Mouse (Mus musculus): ENCODE measurements at regions not wholly inside any gene's neighbourhood (a gene's known extent, or its start where the extent isn't known, plus 50 kb on each side); places are given as distances from the start of the nearest gene placed in this dataset.

DNA sequence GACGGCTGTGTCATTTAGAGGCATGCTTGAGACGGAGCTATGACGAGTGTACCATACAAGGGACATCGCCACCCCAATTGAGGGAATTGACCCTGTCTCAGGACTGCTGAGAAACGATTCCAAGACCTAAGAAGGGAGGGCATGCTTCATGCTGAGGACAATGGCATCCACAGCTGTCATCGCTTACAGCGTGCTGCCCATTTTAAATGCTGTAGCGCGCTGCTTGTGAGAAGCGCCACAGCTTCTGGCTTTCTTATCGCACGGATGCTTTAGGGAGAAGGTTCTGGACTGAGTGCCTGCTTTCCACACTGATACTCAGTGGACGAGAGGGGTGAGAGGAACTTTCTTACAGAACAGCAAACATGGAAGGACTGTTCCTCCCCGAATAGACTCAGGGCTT lies 357.8 kb upstream of the Arglu1 start:
- no peak for DNase-seq (ENCODE audit: low spot score in 2 of 2)

DNA sequence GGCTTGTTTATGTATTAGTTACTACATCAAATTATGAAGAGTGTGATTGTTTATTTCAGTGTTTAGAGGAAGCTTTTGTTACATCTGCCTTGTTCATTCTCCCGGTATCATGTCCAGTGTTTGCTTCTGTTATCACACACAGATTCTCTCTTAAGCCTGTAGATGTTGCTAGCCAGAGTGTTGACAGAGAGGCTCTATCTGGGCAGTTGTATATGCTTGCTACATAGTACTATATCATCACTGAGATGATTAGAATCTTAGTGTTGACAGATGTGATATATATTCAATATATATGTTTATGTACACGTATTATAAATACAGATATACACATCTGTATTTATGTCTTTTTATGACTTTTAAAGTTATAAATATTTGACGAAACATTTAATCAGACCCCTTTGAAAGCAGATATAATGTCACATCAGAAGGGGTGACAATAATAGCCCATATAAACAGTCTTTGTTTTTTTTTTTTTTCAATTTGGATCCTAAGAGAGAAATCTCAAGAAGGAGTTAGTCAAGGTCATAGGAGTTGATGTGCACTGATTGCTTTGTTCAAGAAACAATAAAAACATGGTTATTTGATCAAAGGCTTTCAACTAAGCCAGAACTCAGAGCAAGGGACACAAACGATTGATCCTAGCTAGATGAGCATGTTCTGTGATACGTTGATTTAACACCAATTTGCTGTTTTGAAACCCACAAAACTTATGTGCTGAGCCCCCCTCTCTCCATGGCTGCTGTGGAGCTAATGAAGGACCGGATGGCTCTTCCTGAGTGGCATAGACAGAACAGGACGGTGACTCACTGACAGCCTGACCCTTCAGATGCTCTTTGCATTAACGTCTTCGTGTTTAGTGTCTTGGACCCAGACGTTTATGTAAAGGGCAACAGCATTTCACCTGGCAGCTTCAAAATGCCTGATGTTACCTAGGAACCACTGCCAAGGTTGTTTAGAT lies 352.8 kb upstream of the Arglu1 start:
- DNase-seq (ENCODE audit: low spot score in 2 of 2): no peak

DNA sequence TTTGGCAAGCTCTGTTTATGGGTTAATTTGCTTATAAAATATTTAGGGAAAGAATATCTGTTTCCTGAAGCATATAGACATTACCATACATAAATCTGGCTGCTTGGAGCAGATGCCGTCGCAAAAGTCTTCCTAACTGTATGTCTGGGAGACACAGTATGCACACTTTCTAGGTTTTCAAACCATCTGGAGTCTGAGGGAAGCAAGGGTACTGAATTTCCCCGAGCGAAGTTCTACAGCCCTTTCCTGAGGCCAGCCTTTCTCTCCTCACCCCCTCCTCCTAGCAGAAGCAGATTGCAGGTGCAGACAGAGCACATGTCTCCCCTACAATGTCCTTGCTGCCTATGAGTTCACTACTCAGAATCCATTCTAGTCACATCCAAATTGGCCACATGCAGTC lies 338.8 kb upstream of the Arglu1 start:
- no peak for DNase-seq (ENCODE audit: low spot score in 2 of 2)

DNA sequence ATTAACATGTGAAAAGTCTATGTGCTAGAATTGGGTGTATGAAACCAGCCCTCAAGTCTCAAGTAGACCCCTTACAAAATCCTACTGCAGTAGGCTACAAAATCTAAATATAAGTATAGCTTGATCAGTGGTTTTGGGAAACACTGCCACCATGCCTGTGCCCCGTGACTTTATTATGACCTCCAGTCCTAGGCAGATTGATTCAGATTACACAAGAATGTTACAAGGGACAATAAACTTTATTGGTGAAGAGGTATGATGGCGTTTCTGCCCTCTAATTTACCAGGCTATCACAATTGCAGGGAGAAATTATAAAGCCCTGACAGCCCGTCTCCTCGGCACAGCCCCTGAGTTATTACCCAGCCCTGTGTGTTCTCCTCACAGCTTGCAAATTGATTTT lies 337.4 kb upstream of the Arglu1 start:
- DNase-seq (ENCODE audit: low spot score in 2 of 2): no peak

DNA sequence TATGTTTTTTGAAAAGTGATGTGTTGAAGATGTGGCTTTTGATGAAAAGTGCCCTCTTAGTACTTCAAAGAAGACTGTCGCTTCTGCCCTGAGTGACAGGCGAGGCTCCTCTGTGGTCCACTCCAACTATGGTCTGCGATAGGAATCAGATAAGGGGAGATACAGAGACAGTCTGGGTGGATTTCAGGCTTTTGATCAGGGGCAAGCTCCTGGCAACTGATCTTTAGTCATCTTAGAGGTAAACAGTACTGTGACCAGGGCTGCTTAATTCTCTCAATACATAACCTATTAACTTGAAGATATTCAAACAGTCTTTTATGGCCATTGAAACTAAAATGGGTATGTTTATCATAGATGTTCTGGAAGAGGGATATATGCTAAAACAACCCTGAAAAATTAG lies 335.6 kb upstream of the Arglu1 start:
- DNase-seq (ENCODE audit: low spot score in 2 of 2): no peak

DNA sequence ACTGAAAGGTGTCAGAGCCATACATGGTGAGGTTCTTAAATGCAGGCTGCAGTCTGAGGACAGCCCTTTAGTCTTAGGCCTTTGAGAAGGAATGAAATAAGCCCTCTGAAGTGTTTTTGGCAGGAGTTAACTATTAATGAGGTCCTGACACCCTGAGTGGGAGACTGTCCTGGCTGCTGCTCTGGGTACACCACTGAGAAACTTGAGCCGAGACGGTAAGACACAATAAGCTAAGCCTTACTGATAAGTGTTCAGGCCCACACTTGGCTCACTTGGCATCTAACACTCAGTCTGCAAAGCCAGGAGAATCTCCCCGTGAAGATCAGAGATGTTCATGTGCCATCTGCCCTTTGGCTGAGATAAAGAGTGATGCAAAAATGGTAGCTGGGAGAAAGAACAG lies 335.1 kb upstream of the Arglu1 start:
- DNase-seq (ENCODE audit: low spot score in 2 of 2): no peak

DNA sequence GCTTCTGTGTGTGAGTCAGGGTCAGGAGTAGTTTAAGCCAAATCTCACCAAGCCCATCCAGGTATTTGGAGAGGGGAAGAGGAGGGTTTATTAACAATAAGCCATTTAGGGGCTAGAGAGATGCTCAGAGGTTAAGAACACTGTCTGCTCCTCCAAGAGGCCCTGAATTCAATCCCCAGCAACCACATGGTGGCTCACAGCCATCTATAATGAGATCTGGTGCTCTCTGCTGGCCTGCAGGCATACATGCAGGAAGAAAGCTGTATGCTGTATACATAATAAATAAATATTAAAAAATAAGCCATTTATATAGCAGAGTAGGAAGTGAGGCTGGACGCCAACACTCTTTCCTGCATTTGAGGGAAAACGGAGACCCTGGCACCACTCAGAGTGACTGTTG lies 330.4 kb upstream of the Arglu1 start:
- DNase-seq (ENCODE audit: low spot score in 2 of 2): no peak

DNA sequence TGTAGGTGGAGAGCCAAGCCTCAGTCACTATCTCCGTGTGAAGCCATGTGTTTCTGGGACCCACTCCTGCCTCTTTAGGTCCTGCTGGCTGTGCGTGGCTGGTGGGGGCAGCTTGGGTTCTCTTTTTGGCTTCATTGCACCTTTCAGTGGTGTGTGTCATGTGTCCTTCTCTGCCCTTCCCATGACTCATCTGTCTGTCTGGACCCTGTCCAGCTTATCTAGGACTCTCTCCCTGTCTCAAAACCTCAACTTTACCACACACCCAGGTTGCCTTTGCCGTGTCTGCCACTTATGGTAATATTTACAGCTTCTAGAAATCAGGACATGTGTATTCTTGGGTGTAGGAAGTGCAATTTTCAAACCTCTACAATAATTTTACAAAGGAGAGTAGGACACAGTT lies 329.9 kb upstream of the Arglu1 start:
- DNase-seq (ENCODE audit: low spot score in 2 of 2): no peak

DNA sequence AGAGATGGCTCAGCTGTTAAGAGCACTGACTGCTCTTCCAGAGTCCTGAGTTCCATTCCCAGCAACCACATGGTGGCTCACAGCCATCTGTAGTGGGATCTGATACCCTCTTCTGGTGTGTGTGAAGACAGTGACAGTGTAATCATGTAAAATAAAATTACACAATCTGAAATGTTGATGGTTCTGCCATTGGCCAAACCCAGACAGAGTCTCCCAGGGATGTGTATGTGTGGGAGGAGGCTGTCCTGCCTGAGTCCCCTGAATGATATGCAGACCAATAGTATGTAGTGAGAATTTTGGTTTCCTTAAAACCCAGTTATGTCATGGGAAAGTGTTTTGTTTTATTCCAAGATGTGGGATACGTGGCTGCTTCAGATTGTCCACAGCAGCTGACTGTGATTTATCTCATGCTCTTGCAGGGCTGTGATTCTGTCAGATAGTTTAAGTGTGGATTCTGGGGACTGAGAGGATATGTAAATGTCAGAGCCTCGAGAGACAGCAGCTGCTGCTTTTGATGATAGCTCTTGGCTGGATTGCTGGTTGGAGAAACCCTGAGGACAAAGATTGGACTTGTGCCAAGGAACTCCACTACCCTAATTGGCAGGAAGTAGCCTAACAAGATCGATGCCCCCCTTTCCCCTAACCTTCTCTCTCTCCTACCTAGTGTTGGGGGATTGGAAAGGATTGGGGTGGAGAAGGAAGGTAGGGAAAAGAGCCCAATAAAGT lies 321.6 kb upstream of the Arglu1 start:
- no peak for DNase-seq (ENCODE audit: low spot score in 2 of 2)

DNA sequence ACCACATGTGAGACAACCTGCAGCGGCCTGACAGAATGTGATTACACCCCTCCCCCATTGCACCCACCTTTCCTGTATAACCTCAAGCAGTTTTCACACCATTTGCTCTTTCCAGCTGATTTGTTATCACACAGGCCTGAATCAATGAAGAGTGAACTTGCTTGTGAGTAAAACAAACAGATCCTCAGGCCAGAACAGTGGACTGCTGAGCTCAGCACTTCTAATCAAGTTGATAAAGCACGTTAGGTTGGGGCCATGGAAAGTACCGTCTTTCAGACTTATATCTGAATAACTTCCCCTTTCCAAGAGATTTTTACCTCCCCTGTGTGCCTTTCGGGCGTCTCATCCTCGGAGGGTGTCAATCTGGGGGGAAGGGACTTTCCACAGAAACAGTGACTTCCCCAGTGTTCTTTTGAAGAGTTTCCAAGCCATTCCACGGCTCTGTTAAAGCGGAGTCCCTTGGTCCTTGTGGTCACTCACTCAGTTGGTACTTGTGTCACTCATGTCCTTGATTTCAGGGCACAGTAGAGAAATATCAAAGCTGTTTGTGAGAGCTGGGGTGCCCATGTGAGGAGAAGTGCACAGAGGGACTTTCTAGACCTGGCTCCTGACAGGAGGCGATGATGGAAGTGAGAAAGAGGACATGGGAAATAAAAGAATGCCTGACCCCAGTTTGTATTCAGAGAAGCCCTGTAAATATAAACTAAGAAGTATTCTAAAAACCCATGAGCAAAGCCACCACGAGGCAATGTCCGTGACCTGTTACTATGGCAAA lies 317.9 kb upstream of the Arglu1 start:
- DNase-seq (ENCODE audit: low spot score in 2 of 2): no peak

DNA sequence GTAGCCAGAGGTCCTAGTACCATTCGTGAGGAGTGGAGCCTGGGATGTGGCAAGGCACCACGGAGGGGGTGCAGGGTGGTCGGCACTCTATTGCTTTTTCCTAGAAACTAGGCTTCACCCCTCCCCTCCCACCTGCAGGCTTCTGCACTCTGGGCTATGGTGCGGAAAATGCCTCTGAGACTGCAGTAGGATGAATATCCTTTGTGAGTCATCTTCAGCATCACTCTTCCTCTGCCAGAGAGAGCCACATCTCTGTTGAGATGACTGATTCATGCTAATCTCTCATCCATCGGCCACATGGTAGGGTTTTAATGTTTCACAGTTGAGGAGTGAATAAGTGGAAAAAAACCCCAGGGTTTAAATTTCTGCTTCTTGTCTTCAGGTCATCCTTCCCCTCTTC lies 309.6 kb upstream of the Arglu1 start:
- no peak for DNase-seq (ENCODE audit: low spot score in 2 of 2)

DNA sequence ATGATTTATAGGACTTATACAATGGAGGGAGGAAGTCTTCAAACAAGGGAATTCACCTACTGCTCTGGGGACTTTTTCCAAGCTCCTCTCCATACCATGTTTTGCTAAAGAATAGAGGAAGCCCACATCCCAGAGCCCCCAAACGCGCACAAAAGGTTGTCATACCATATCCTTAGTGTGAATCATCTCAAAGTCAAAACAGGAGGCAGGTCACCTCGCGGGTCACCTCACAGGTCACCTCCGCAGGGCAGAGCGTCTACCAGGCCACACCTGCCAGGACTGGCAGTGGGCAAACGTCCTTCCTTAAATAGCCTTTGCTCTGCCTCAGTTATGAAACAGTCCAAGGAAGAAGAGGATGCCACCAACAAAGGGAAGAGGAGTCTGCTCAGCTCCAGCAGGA lies 307.3 kb upstream of the Arglu1 start:
- no peak for DNase-seq (ENCODE audit: low spot score in 2 of 2)

DNA sequence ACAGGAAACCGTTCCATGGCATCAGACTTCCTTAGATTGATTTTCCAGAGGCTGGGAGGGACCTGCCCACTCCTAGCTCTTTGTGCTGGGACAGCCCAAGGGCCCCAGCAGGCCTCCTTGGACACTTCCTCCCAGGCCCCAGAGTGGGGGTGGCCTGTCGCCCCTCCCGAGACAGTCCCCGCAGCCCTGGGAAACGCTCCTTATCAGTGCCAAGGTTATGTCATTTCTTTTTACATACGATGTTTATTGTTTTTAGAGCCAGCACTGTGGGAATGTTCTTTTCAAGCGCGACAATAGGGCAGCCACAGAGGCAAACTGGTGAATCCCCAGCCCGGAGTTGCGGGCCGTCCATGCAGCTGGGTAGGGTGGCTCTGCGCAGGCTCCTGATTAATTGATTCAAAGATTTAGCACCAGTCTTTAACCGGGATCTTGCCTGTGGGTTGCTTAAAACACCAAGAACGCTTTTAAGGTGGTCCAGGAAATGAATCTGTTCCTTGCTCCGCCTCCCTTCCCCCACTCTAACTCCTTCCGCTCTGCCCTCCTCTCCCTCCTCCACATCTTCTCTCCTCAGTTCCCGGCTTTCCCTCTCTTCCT lies 304.4 kb upstream of the Arglu1 start:
- peak in 1 of 2 experiments; percentile 24 for DNase-seq (ENCODE audit: low spot score in 2 of 2)

DNA sequence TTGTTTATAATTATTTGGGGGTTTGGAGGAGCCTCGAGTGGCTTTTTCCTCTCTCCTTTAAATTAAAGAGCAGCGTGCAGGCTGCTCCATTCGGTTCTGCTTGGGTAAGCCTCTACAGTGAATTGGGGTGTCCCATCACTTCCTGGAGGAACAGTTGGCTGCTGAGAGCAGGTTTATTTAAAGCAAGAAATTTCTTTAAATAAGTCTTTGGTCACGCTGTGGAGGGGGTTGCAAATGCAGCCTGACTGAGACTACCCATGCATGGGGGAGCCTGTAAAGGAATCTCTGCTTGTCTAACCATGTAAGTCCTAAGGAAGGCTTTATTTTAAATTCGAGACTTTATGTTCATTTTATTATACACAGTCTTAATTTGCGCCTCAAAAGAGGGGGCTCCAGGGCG lies 303.7 kb upstream of the Arglu1 start:
- DNase-seq (ENCODE audit: low spot score in 2 of 2): no peak

DNA sequence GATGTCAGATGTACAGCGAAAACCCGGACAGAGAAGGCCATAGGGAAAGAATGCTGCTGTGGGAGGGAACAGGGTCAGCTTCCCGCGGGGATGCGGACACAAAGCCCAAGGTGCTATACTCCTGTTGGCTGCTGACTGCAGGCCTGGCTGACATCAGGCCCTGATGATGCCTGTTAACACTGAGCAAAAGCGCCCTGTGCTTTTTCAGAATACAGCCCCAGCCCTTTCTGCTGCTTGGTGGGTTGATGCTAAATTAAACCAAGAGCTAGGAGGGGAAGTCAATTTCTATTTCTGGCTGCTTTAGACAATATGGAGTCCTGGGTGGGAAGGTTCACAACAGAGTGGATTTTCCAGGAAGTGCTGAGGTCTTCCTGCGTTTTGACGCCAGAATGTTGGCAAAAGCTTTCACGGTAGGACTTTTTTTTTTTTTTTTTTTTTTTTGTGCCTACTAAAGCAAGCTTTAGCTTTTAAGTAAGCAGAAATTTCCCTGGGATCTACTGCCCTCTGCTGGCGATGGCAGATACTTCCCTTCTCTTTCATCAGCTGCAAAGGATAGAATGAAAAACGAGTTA lies 302.2 kb upstream of the Arglu1 start:
- peak; percentile 68 to 82 for DNase-seq (ENCODE audit: low spot score in 2 of 2)

DNA sequence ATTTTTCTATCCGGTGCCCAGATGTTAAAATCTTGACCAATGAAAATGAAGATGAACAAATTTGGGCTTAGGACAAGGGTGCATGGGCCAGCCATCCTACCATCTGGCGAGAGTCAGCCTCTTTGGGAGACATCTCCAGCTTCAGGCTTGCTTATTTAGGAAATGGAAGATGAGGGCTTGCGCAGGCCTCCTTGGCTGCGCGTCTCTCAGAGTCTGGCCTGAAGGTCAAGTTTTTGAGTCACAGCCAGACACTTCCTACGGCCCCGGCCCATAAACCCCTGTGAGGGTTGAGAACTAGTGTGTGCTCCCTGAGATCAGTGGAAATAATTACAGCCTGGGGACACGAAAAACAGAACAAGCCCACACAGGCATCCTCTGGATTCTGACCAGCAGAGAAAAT lies 300.7 kb upstream of the Arglu1 start:
- no peak for DNase-seq (ENCODE audit: low spot score in 2 of 2)

DNA sequence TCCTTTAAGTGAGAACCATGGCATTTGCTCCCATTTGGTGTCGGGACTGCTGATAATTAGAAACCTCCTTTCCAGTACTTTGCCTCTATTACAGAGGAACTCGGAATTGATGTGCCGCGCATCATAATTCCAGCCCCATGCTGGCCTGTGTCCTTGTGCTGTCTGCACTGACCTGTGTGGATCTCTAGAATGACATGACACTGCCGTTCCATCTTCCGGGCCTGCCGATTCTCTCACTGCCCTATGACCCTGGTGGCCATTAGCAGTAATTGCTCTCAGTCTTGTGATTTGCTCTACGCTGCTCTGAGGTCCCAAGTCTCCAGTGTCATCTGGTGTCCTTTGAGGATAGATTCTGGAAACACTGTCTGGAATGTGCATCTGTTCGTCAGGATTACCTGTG lies 295.7 kb upstream of the Arglu1 start:
- no peak for DNase-seq (ENCODE audit: low spot score in 2 of 2)

DNA sequence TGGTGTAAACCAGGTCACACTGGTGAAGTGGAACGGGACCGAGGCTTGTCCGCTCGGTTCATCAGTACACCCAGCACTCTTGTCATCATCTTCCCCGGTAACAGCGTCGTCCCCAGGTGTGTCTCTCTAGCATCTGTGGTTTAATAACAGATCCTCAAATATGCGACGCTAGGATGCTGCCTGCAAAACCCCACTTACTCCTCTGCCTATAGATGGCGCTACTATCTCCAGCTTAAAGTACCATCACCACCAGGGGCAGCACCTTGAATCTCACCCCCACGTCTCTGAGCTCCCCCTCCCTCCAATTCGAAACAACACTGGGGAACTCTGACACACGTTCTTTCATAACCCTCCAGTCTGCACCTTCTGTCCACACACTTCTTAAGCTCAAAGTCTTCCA lies 295.1 kb upstream of the Arglu1 start:
- no peak for DNase-seq (ENCODE audit: low spot score in 2 of 2)

DNA sequence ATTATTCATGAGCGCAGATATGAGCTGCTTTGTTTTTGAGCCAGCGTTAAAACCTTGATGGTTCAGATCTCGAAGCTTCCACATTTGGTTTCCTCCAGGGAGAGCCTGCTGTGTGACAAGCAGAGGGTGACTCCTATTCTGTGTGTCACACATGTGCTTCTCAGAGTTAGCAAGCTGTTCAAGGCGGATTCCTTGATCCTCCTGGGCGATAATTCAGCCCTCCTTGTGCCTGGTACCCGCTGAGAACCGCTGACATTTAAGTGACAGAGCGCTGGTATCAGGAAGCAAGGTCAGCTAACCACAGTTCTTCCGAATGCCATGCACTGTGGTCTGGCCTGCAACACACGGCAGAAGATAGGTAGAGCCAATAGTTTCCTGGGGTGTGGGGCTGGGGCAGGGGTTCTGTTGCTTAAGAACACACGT lies 294.5 kb upstream of the Arglu1 start:
- no peak for DNase-seq (ENCODE audit: low spot score in 2 of 2)

DNA sequence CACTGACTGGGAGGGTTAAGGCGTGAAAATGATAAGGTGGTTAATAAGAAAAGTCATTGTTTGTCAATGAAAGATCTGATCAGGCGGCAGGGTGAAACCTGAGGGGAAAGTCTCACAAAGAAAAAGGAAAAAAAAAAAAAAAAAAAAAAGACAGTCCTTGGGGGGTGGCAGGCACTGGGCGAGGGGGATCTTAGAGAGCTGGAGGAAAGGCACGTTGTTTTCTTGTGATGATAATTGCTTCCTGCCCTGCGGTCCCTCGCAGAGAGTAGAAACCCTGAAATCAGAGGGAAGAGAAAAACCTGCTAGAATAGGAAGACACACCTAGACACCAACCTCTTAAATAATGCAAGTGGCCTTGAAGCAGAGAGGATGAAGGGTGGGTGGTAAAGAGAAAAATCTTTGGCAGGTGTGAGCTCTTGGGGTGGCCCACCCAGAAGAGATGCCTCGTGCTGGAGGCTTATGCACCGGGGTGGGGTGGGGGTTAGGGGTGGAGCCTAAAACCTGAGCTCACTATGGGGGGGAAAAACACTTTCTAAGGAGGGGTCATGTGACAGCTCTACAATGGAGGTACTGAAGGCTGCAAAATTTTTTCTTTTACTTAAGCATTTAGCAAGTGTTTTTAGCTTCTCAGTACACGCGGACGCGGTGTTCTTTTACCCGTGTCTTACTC lies 294.0 kb upstream of the Arglu1 start:
- DNase-seq (ENCODE audit: low spot score in 2 of 2): no peak

DNA sequence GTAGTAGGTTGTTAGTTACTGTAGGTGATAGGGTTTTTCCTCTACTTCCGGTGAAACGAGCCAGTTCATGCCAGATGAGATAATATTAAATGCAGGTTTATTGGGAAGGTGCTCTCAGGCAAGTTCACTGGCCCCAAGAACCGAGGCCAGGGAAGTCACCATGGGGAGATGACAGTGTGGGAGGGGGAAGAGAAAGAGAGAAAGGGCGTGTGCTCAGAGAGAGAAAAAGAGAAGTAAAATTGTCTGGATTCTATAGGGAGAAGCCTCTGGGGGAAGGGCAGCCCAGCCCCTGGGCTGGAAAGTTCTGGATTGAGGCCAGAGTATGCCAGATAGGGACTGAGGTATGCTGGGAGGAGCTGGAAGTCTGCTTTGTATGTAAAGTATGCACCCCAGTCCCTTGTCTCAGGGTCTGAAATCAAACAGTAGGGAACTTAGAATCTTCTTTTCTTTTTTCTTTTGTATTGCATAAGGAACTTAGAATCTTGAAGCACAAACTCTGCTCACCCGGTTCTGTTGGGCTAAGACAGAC lies 292.9 kb upstream of the Arglu1 start:
- DNase-seq (ENCODE audit: low spot score in 2 of 2): no peak

Data from spleen, postnatal 4 days (tissue).